Mouse (Mus musculus) kidney, postnatal 0 days (tissue): Measurements from ENCODE around the gene Gm16181. TPM values are rescaled to one million over a fixed set of nuclear protein-coding genes. Genes with fewer than 3 reads are reported as not detected.

Experiments
- ATAC-seq: fragments of 200-750 bp; cut with Nextera tagmentation; replicated peaks from 2 replicates; pipeline ENCODE4 v1.8.0; 2017; ENCODE audit warnings: low read depth, moderate number of reproducible peaks, moderate TSS enrichment, moderate library complexity; ENCODE audit not compliant: low FRiP score
- DNase-seq: peaks from one replicate; pipeline ENCODE4 v3.0.0-alpha.2; 2016; ENCODE audit warnings: low spot score
- H3K27ac ChIP-seq: fragments of 300-500 bp; sonication (generic); 2 replicates; pipeline ENCODE4 v1.5.1; 2014; ENCODE audit warnings: mild to moderate bottlenecking
- H3K27me3 ChIP-seq: fragments of 300-500 bp; sonication (generic); 2 replicates; pipeline ENCODE4 v1.6.1; 2014; ENCODE audit warnings: low read length, mixed read lengths; ENCODE audit not compliant: insufficient read depth
- H3K36me3 ChIP-seq: fragments of 300-500 bp; sonication (generic); 2 replicates; pipeline ENCODE4 v1.6.1; 2014; ENCODE audit warnings: low read length, mixed read lengths; ENCODE audit not compliant: insufficient read depth
- H3K4me1 ChIP-seq: fragments of 300-500 bp; sonication (generic); replicated peaks from 2 replicates; pipeline ENCODE4 v1.6.1; 2014; ENCODE audit warnings: antibody characterized with exemption, low read length, mixed read lengths; ENCODE audit not compliant: insufficient read depth
- H3K4me2 ChIP-seq: fragments of 300-500 bp; sonication (generic); 2 replicates; pipeline ENCODE4 v1.6.1; 2014; ENCODE audit warnings: mild to moderate bottlenecking, low read length, moderate library complexity, mixed read lengths
- H3K4me3 ChIP-seq: fragments of 300-500 bp; sonication (generic); replicated peaks from 2 replicates; pipeline ENCODE4 v1.5.1; 2014; ENCODE audit warnings: low read depth, low read length
- H3K9ac ChIP-seq: fragments of 300-500 bp; sonication (generic); 2 replicates; pipeline ENCODE4 v1.6.1; 2014; ENCODE audit warnings: low read depth, low read length
- H3K9me3 ChIP-seq: fragments of 300-500 bp; sonication (generic); replicated peaks from 2 replicates; pipeline ENCODE4 v1.6.1; 2016; ENCODE audit warnings: low read length, inconsistent platforms, mixed read lengths
- CTCF ChIP-seq: IDR thresholded peaks from 2 replicates; pipeline ENCODE4 v1.5.1; 2016; ENCODE audit warnings: antibody characterized with exemption, low read depth, mild to moderate bottlenecking, moderate library complexity
- WGBS: fragments of 180-500 bp; shearing (Covaris S2); extraction: QIAGEN DNeasy Blood & Tissue Kit; methylation state at CpG from one replicate; pipeline ENCODE4 v1.1.7; 2014; 5-methylcytosine and 5-hydroxymethylcytosine counted together
- polyA plus RNA-seq: library from polyadenylated mRNA; unstranded; fragments of >200 nt; fragmentation: Nextera tagmentation; extraction: Ambion mirVana; gene quantifications from 2 replicates; pipeline ENCODE4 v1.2.1, GENCODE M21; 2015

The Gm16181 gene
- polyA plus RNA-seq, 1 experiment from 2014 or later, result 0.25 TPM

DNA sequence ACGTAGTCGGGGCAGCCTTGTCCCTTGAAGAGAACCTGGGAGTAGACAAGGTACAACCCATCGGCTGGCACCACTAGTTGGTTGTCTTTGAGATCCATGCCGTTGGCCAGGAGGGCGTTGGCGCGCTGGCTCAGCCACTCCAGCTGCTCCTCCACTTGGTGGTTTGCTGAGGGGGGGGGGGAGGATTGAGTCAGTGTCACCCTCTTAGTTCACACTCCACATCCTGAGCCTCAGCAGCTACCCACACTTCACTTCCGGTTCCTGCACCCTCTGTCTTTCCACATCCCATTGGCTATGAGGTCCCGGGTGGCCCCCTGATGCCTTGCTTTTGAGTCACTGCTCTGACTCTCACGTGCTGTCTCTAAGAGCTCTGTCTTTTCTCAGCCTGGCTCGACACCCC lies 20.2 kb upstream of the Gm16181 start:
- Histone ChIP-seq H3K27ac (no peak overlapping the region), H3K4me3 (no peak overlapping the region), H3K27me3 (no peaks in the 10 kb centered on the region), H3K4me2 (no peak overlapping the region), H3K9ac (no peak overlapping the region), H3K9me3 (no peaks in the 10 kb centered on the region), H3K4me1 (0 out of 2 replicates have a peak, but pooled peaks cover 3% of the 10 kb centered on the region), H3K36me3 (no peaks in the 10 kb centered on the region)
- DNase-seq (no peak), ATAC-seq (no peak)
- TF ChIP-seq CTCF, result no peak
- 88% methylated on average over 11 of the region's 11 CpGs for WGBS

GRCm38 (mm10) chr17:35201128-35201527 lies 19.5 kb upstream of the Gm16181 start:
- H3K27ac ChIP-seq, result no peak overlapping the region
- no peaks in the 10 kb centered on the region for H3K27me3 ChIP-seq
- no peak for DNase-seq
- H3K36me3 ChIP-seq, result no peaks in the 10 kb centered on the region
- no peak for ATAC-seq
- H3K4me1 ChIP-seq, result 0 out of 2 replicates have a peak, but pooled peaks cover 2% of the 10 kb centered on the region
- 52% methylated on average over 11 of the region's 11 CpGs for WGBS
- no peaks in the 10 kb centered on the region for H3K9me3 ChIP-seq
- no peak overlapping the region for H3K4me3 ChIP-seq
- no peak overlapping the region for H3K9ac ChIP-seq
- H3K4me2 ChIP-seq, result no peak overlapping the region
- no peak for TF ChIP-seq CTCF

GRCm38 (mm10) chr17:35201787-35202186 lies 18.8 kb upstream of the Gm16181 start, which contains the start of gene Tnf:
TSS of gene Tnf (minus strand) at chr17:35202007.
- 23% methylated on average over 13 of the region's 13 CpGs for WGBS
- no peak within 1 kb of the TSS for H3K27ac ChIP-seq
- DNase-seq (peak; percentile 54), ATAC-seq (no peak)
- no peaks in the 10 kb centered on the region for H3K36me3 ChIP-seq
- H3K4me3 ChIP-seq, result no peak within 1 kb of the TSS
- no peak within 1 kb of the TSS for H3K9ac ChIP-seq
- H3K4me2 ChIP-seq, result peak within 1 kb of the TSS; percentile 4; the same call in 1 of the 2 replicates
- H3K27me3 ChIP-seq, result no peaks in the 10 kb centered on the region
- H3K4me1 ChIP-seq, result no peaks in the 10 kb centered on the region
- TF ChIP-seq CTCF, result no peak
- no peaks in the 10 kb centered on the region for H3K9me3 ChIP-seq

DNA sequence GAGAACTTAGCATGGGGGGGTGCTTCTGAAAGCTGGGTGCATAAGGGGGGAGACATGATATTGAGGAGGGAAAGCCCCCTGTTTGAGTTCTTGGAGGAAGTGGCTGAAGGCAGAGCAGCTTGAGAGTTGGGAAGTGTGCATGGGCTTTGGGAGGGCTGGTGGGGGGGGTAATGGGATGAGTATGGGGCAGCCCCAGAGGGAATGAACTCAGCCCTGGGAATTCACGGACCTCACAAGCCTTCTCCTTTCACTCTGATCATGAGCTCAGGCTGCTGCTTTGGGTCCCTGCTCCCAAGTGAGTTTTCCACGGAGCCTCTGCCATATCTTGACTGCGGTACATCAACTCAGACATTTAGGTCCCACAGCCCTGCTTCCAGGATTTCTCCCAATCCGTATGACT lies 18.2 kb upstream of the Gm16181 start:
- H3K36me3 ChIP-seq, result no peaks in the 10 kb centered on the region
- H3K4me2 ChIP-seq, result no peak overlapping the region
- H3K27me3 ChIP-seq, result no peaks in the 10 kb centered on the region
- no peaks in the 10 kb centered on the region for H3K9me3 ChIP-seq
- no peak overlapping the region for H3K9ac ChIP-seq
- H3K4me3 ChIP-seq, result no peak overlapping the region
- WGBS, result 74% methylated on average over 4 of the region's 4 CpGs
- H3K27ac ChIP-seq, result no peak overlapping the region
- ATAC-seq (no peak), DNase-seq (no peak)
- no peak for TF ChIP-seq CTCF
- H3K4me1 ChIP-seq, result no peaks in the 10 kb centered on the region

GRCm38 (mm10) chr17:35204494-35205379 lies 15.9 kb upstream of the Gm16181 start, which contains the start of gene Lta:
TSS of gene Lta (minus strand) at chr17:35205351.
- 47% methylated on average over 20 of the region's 20 CpGs for WGBS
- TF ChIP-seq CTCF, result no peak
- no peak for ATAC-seq

DNA sequence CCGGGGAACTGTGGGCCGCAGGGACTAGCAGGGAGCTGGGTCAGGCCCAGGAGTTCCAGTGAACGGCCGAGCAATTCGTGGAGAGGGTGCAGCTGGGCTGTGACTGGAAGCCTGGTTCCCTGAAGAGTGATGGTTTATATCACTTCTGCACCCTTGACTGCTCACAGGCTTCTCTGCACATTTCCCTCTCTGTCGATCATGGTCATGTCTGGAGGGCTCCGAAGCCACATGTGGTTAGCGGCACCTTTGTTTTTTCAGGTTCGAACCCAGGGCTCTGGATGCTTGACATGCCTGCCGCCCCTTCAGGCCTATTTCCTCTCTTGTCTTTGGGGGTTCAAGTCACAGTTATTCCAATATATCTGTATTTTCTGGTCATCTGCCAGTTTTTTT lies 15.3 kb upstream of the Gm16181 start:
- Histone ChIP-seq H3K4me1 (no peaks in the 10 kb centered on the region), H3K9me3 (no peaks in the 10 kb centered on the region), H3K36me3 (no peaks in the 10 kb centered on the region), H3K4me3 (no peak overlapping the region), H3K27ac (no peak overlapping the region), H3K4me2 (no peak overlapping the region), H3K9ac (no peak overlapping the region), H3K27me3 (no peaks in the 10 kb centered on the region)
- WGBS, result 31% methylated on average over 10 of the region's 10 CpGs
- no peak for TF ChIP-seq CTCF
- no peak for ATAC-seq
- DNase-seq, result no peak

More at GRCm38 (mm10) chr17:35204494-35205379, 15.9 kb upstream of the Gm16181 start, which contains the start of gene Lta:
- no peaks in the 10 kb centered on the region for H3K9me3 ChIP-seq
- no peaks in the 10 kb centered on the region for H3K27me3 ChIP-seq
- DNase-seq, result no peak
- no peak within 1 kb of the TSS for H3K9ac ChIP-seq
- no peaks in the 10 kb centered on the region for H3K4me1 ChIP-seq
- no peak within 1 kb of the TSS for H3K27ac ChIP-seq
- H3K36me3 ChIP-seq, result no peaks in the 10 kb centered on the region
- H3K4me2 ChIP-seq, result no peak within 1 kb of the TSS
- no peak within 1 kb of the TSS for H3K4me3 ChIP-seq
